Mouse (Mus musculus) left cerebral cortex, adult 2 months (tissue): ENCODE results near the gene Cep57l1. TPM values are rescaled to one million over a fixed set of nuclear protein-coding genes. Genes with fewer than 3 reads are reported as not detected.
"Not testable (repeated sequence)": the region's sequence is repeated elsewhere in the genome, so short reads cannot be mapped to it uniquely, and the experiment has no call there.

Experiments used
- DNase-seq, 2 experiments: peaks; one replicate each; pipeline ENCODE4 v3.0.0; 2021 to 2022; ENCODE audit warnings: low spot score in 2 of 2, mixed read lengths in 1 of 2; ENCODE audit errors: extremely low spot score in 1 of 2
- H3K27ac ChIP-seq: fragments of 200-600 bp; 2 replicates; pipeline ENCODE4 v1.8.1; 2022
- H3K4me3 ChIP-seq: fragments of 200-600 bp; 2 replicates; pipeline ENCODE4 v1.8.1; 2022
- CTCF ChIP-seq: fragments of 200-600 bp; IDR thresholded peaks from 2 replicates; pipeline ENCODE4 v1.8.1; 2022; ENCODE audit warnings: antibody characterized with exemption, mild to moderate bottlenecking, moderate library complexity
- intact Hi-C: fragments of 180-260 bp; cut with DNase I; formaldehyde crosslinking; loops from one replicate; pipeline ENCODE4 v1.15.1; 2025
- total RNA-seq, 2 experiments: library from RNA; stranded (reverse); gene quantifications; 2 replicates each; pipeline ENCODE4 v1.2.3; 2021

The Cep57l1 gene
- total RNA-seq, 2 experiments from 2014 or later: 5.3 to 7.5 TPM

DNA sequence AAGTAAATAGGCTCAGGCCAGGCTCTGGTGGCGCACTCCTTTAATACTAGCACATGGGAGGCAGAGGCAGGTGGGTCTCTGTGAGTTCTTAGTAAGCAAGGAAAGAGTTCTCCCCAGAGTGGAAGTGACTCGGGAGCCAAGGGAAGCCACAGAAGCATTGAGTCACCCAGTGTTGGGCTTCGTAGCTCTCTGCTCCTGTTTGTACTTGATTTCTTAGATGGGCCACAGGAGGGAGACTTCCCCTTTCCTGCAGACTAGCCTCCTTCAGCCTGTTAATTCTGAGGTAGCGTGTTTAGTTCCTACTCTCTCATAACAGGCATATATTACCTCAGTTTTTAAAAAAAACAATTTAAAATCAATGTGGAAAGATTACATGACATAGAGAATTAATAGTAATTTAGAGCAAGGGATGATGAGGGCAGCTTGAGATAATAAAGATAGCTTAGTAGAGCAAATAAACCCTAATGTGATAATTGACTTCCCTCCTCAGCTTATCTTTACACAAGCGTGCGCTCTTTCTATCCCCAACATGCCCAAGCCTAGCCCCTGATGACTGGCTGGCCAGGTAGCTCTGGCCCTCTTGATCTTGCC, 16.9 kb upstream of the Cep57l1 start:
- TF ChIP-seq CTCF: no peak
- intact Hi-C loops: no loop called here

DNA sequence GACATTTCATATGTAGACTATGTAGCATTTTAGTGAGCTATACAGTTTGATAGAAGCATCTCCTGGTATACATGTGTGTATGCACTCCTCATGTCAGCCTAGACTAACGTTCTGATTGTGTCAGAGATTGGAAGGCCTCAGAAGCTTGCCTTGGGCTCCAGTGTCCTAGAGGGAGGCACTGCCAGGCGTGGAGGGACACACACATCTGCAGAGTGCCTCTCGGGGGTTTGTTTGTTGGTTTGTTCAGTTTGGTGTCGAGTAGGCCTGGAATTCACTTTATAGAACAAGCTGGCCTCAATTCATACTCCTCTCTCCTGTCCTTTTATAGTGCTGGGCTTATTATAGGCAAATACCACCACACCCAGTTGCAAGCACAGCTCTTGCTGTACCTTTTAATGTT, 16.3 kb upstream of the Cep57l1 start:
- DNase-seq: no peak
- H3K4me3 ChIP-seq: no peak overlapping the region
- intact Hi-C loops: no loop called here

More for the DNA sequence above, 16.9 kb upstream of the Cep57l1 start:
- Histone ChIP-seq H3K4me3 (no peak overlapping the region), H3K27ac (no peak overlapping the region)
- DNase-seq: no peak

DNA sequence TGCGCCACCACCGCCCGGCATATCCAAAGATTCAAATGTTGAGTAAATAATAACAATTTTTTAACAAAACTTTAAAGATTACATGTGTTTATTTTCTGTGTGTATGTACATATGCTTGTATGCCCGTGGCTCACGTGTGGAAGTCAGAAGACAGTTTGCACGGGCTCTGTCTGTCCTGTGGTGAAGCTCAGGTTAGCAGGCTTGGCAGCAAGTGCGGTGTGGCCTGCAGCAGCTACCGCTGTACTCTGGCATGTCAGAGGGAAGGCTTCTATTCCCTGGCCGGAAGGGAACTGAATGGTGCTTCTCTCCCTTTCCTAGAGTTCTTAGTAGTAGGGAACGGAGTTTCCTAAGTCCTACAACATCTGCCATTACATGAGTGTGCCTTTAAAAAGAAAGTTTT, 15.4 kb upstream of the Cep57l1 start:
- intact Hi-C loops: no loop called here
- no peak for DNase-seq
- H3K4me3 ChIP-seq: no peak overlapping the region
- TF ChIP-seq CTCF: no peak
- no peak overlapping the region for H3K27ac ChIP-seq

More for the DNA sequence above, 16.3 kb upstream of the Cep57l1 start:
- no peak for TF ChIP-seq CTCF
- no peak overlapping the region for H3K27ac ChIP-seq

DNA sequence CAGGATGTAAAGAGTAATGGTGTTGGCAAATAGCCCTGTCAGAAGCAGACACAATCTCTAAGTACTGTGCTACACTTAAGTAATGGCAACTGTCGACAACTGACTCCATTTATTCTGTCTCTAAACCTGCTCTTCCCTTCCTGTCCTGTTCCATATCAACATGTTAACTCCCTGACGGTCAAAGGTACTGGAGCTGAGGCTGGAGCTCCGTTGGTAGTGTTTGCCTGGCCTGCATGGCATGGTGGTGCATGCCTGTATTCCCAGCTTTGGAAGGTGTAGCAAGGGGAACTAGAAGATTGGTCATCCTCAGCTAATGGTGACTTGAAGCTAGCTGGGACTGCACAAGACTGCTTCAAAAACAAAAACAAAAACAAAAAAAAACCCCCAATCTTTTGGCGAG, 14.2 kb upstream of the Cep57l1 start:
- no peak overlapping the region for H3K27ac ChIP-seq
- intact Hi-C loops: no loop called here
- DNase-seq: no peak
- H3K4me3 ChIP-seq: no peak overlapping the region
- no peak for TF ChIP-seq CTCF

- intact Hi-C loops, DNase-seq, H3K4me3 ChIP-seq: not testable (repeated sequence)
- peak overlapping the region; percentile 74 for H3K27ac ChIP-seq
Observed at GRCm38 (mm10) chr10:41823282-41823675, 13.6 kb upstream of the Cep57l1 start.

GRCm38 (mm10) chr10:41822573-41823281, 13.1 kb upstream of the Cep57l1 start:
- H3K4me3 ChIP-seq: no peak overlapping the region
- no peak for TF ChIP-seq CTCF
- no peak for DNase-seq
- intact Hi-C loops: no loop called here
- H3K27ac ChIP-seq: peak overlapping the region; percentile 74

DNA sequence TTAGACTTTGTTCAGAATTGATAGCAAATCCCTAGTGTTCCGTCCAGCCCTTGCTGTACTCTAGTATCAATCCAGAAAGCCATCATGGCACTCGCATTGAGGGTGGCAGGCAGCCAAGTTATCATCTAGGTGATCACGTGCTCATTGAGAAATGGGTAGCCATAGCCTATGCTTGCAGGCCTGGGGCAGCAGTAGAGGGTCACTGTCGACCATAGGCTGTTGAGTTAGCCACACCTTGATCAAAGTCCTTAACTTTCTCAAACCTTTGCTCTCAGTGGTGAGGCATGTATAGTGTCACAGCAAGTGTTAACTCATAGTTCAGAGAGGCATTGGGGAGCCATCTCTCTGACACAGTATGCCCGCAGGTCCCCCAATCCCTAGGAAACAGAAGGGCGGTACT, 11.5 kb upstream of the Cep57l1 start:
- no peak overlapping the region for H3K27ac ChIP-seq
- intact Hi-C loops: no loop called here
- no peak for TF ChIP-seq CTCF
- DNase-seq: no peak
- no peak overlapping the region for H3K4me3 ChIP-seq

DNA sequence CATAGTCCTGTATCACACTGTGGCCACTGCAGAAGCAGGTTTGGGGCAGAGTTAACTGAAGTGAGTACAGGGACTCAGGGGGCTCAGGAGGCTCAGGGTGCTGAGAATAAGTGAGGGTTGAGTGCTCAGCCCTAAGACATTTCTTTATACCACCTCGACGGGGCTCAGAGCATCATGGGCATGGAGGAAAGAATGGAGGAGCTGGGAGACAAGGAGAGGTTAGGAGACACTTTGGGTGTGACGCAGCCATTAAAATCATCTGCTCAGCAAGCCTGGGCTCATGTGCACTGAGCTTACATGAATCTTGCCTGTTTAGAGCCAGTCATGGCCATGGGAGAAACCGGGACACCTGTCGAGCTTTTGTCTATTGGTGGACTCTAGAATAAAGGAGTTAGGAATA, 10.7 kb upstream of the Cep57l1 start:
- no peak for DNase-seq
- intact Hi-C loops: no loop called here
- no peak overlapping the region for H3K27ac ChIP-seq
- no peak overlapping the region for H3K4me3 ChIP-seq
- TF ChIP-seq CTCF: no peak

GRCm38 (mm10) chr10:41819307-41819706, 9.6 kb upstream of the Cep57l1 start:
- no peak overlapping the region for H3K27ac ChIP-seq
- intact Hi-C loops: loop anchor here (10.0 kb wide), 1 partner anchor 945 kb away; the partner anchor contains the start of gene Sec63
- DNase-seq: no peak
- no peak for TF ChIP-seq CTCF
- H3K4me3 ChIP-seq: no peak overlapping the region

DNA sequence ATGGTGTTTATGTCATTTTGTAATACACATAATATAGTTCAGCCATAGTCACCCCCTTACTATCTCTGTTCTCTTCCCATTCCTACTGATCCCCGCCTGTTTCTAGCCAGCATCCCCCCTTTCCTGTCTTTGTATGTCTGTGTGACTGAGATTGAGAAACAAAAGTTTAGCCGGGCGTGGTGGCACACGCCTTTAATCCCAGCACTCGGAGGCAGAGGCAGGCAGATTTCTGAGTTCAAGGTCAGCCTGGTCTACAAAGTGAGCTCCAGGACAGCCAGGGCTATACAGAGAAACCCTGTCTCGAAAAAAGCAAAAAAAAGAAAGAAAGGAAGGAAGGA, 9.0 kb upstream of the Cep57l1 start:
- not testable (repeated sequence) for H3K4me3 ChIP-seq
- intact Hi-C loops: loop anchor here (10.0 kb wide), 1 partner anchor 946 kb away; the partner anchor contains the start of gene Sec63

GRCm38 (mm10) chr10:41818036-41818732, 8.5 kb upstream of the Cep57l1 start:
- intact Hi-C loops: loop anchor here (10.0 kb wide), 1 partner anchor 947 kb away; the partner anchor contains the start of gene Sec63
- Histone ChIP-seq H3K27ac (no peak overlapping the region), H3K4me3 (no peak overlapping the region)
- DNase-seq: no peak
- TF ChIP-seq CTCF: no peak

More for the DNA sequence above, 9.0 kb upstream of the Cep57l1 start:
- not testable (repeated sequence) for H3K27ac ChIP-seq, DNase-seq

GRCm38 (mm10) chr10:41816516-41816915, 6.8 kb upstream of the Cep57l1 start:
- no peak for DNase-seq
- no peak for TF ChIP-seq CTCF
- intact Hi-C loops: loop anchor here (10.0 kb wide), 1 partner anchor 948 kb away; the partner anchor contains the start of gene Sec63
- Histone ChIP-seq H3K27ac (no peak overlapping the region), H3K4me3 (no peak overlapping the region)
